Mouse (Mus musculus) CH12.LX (cell line): ENCODE results near the gene Pbld1. TPM values are rescaled to one million over a fixed set of nuclear protein-coding genes. Genes with fewer than 3 reads are reported as not detected.

Source experiments
- DNase-seq: peaks from one replicate; pipeline ENCODE4 v3.0.0-alpha.2; 2013; ENCODE audit errors: extremely low read depth
- H3K27ac ChIP-seq: 2 replicates; pipeline ENCODE4 v1.5.1; 2012; ENCODE audit warnings: low read depth, mild to moderate bottlenecking, control low read depth, moderate library complexity; ENCODE audit not compliant: insufficient read depth
- H3K27me3 ChIP-seq: replicated peaks from 2 replicates; pipeline ENCODE3; 2012; ENCODE audit warnings: inconsistent platforms
- H3K36me3 ChIP-seq, 2 experiments: replicated peaks in 1 of 2; 2 replicates each; pipeline versions ENCODE3 to v1.6.1; 2012; ENCODE audit warnings: inconsistent platforms in 1 of 2, low read length in 1 of 2, mild to moderate bottlenecking in 1 of 2, mixed read lengths in 1 of 2, moderate library complexity in 1 of 2; ENCODE audit not compliant: control insufficient read depth in 1 of 2, insufficient read depth in 1 of 2
- H3K4me1 ChIP-seq, 2 experiments: 2 replicates each; pipeline ENCODE4 v1.6.1; 2012; ENCODE audit warnings: inconsistent platforms in 1 of 2, moderate library complexity in 1 of 2; ENCODE audit not compliant: insufficient read depth in 2 of 2, control insufficient read depth in 1 of 2
- H3K4me2 ChIP-seq: 2 replicates; pipeline ENCODE4 v1.6.1; 2012; ENCODE audit warnings: low read depth, mild to moderate bottlenecking, control low read depth; ENCODE audit not compliant: poor library complexity, insufficient read depth, severe bottlenecking
- H3K4me3 ChIP-seq, 3 experiments: fragments of 150-350 bp in 1 of 3; sonication (generic) in 1 of 3; replicated peaks in 1 of 3; 2 replicates each; pipeline versions ENCODE3 to v1.5.1; 2011 to 2012; ENCODE audit warnings: low read depth in 2 of 3, low read length in 2 of 3, mild to moderate bottlenecking in 2 of 3, moderate library complexity in 2 of 3, control low read depth in 1 of 3, improper control_type of control experiment in 1 of 3, inconsistent platforms in 1 of 3, mixed read lengths in 1 of 3; ENCODE audit not compliant: poor library complexity in 1 of 3
- H3K79me2 ChIP-seq: replicated peaks from 2 replicates; pipeline ENCODE4 v1.6.1; 2012; ENCODE audit warnings: mild to moderate bottlenecking, moderate library complexity; ENCODE audit not compliant: control insufficient read depth, poor library complexity, insufficient read depth, severe bottlenecking; ENCODE audit errors: extremely low read depth
- H3K9ac ChIP-seq: 2 replicates; pipeline ENCODE4 v1.6.1; 2012; ENCODE audit warnings: low read depth, mild to moderate bottlenecking, control low read depth, moderate library complexity; ENCODE audit not compliant: insufficient read depth
- H3K9me3 ChIP-seq: replicated peaks from 2 replicates; pipeline ENCODE3; 2012; ENCODE audit warnings: low read length, inconsistent platforms, mixed read lengths
- CHD2 ChIP-seq: IDR thresholded peaks from 2 replicates; pipeline ENCODE4 v1.6.1; 2011; ENCODE audit warnings: low read length, improper control_type of control experiment
- EP300 ChIP-seq: IDR thresholded peaks from 2 replicates; pipeline ENCODE4 v1.6.1; 2011; ENCODE audit warnings: low read length, improper control_type of control experiment
- ETS1 ChIP-seq: conservative IDR thresholded peaks from 2 replicates; pipeline ENCODE4 v1.6.1; 2012; ENCODE audit warnings: low read depth, mild to moderate bottlenecking, inconsistent platforms, low read length, improper control_type of control experiment, moderate library complexity
- MAFK ChIP-seq: IDR thresholded peaks from 2 replicates; pipeline ENCODE4 v1.6.1; 2011; ENCODE audit warnings: low read length, improper control_type of control experiment; ENCODE audit not compliant: insufficient replicate concordance
- MAX ChIP-seq: IDR thresholded peaks from 2 replicates; pipeline ENCODE4 v1.6.1; 2011; ENCODE audit warnings: low read length, improper control_type of control experiment
- MYC ChIP-seq: IDR thresholded peaks from 2 replicates; pipeline ENCODE4 v1.6.1; 2011; ENCODE audit warnings: low read depth, mild to moderate bottlenecking, improper control_type of control experiment, low read length
- NELFE ChIP-seq: IDR thresholded peaks from 2 replicates; pipeline ENCODE4 v1.6.1; 2011; ENCODE audit warnings: low read depth, low read length, improper control_type of control experiment
- NRF1 ChIP-seq: IDR thresholded peaks from 2 replicates; pipeline ENCODE4 v1.6.1; 2014; ENCODE audit warnings: low read depth, mild to moderate bottlenecking, inconsistent platforms, low read length, improper control_type of control experiment, moderate library complexity
- PAX5 ChIP-seq: IDR thresholded peaks from 2 replicates; pipeline ENCODE4 v1.6.1; 2012; ENCODE audit warnings: low read length, inconsistent platforms, mixed read lengths
- POLR2A ChIP-seq: IDR thresholded peaks from 2 replicates; pipeline ENCODE4 v1.6.1; 2011; ENCODE audit warnings: low read depth, mild to moderate bottlenecking, improper control_type of control experiment, low read length
- POLR2AphosphoS2 ChIP-seq: IDR thresholded peaks from 2 replicates; pipeline ENCODE4 v1.6.1; 2011; ENCODE audit warnings: low read depth, low read length, improper control_type of control experiment
- RAD21 ChIP-seq: IDR thresholded peaks from 2 replicates; pipeline ENCODE4 v1.6.1; 2011; ENCODE audit warnings: low read depth, mild to moderate bottlenecking, low read length, improper control_type of control experiment, moderate library complexity
- RCOR1 ChIP-seq: conservative IDR thresholded peaks from 2 replicates; pipeline ENCODE4 v1.6.1; 2012; ENCODE audit warnings: low read depth, mild to moderate bottlenecking, inconsistent platforms, low read length, improper control_type of control experiment
- SIN3A ChIP-seq: IDR thresholded peaks from 2 replicates; pipeline ENCODE4 v1.6.1; 2012; ENCODE audit warnings: low read length, improper control_type of control experiment, inconsistent platforms
- SMC3 ChIP-seq: IDR thresholded peaks from 2 replicates; pipeline ENCODE4 v1.6.1; 2011; ENCODE audit warnings: low read depth, low read length, improper control_type of control experiment
- TBP ChIP-seq: conservative IDR thresholded peaks from 2 replicates; pipeline ENCODE4 v1.6.1; 2011; ENCODE audit warnings: low read depth, low read length, improper control_type of control experiment
- USF1 ChIP-seq: IDR thresholded peaks from 2 replicates; pipeline ENCODE4 v1.6.1; 2014; ENCODE audit warnings: low read depth, mild to moderate bottlenecking, inconsistent platforms, low read length, improper control_type of control experiment
- USF2 ChIP-seq: conservative IDR thresholded peaks from 2 replicates; pipeline ENCODE4 v1.6.1; 2011; ENCODE audit warnings: low read depth, low read length, improper control_type of control experiment
- ZC3H11A ChIP-seq: IDR thresholded peaks from 2 replicates; pipeline ENCODE4 v1.6.1; 2012; ENCODE audit warnings: low read depth, mild to moderate bottlenecking, inconsistent platforms, low read length, improper control_type of control experiment
- ZKSCAN1 ChIP-seq: IDR thresholded peaks from 2 replicates; pipeline ENCODE4 v1.6.1; 2012; ENCODE audit warnings: low read depth, inconsistent platforms, low read length, improper control_type of control experiment, borderline replicate concordance
- ZMIZ1 ChIP-seq: IDR thresholded peaks from 2 replicates; pipeline ENCODE4 v1.6.1; 2012; ENCODE audit warnings: low read depth, mild to moderate bottlenecking, inconsistent platforms, low read length, improper control_type of control experiment
- dilution Hi-C: fragments of 300-500 bp; cut with MboI; formaldehyde crosslinking; loops from 2 replicates; pipeline ENCODE4 v1.14.3; 2020; ENCODE audit warnings: low sequenced_read_pairs; ENCODE audit not compliant: extremely low pct_unique_long_range_greater_than_20kb, extremely low pct_ligation_motif_present
- in situ Hi-C: fragments of 300-500 bp; cut with MboI; formaldehyde crosslinking; loops from 3 replicates; pipeline ENCODE4 v1.14.3; 2019; ENCODE audit warnings: low sequenced_read_pairs, low pct_ligation_motif_present, low pct_unique_long_range_greater_than_20kb, mixed read lengths
- polyA plus RNA-seq: library from polyadenylated mRNA; unstranded; fragments of >175 nt; gene quantifications from 2 replicates; pipeline ENCODE4 v1.2.1, GENCODE M21; 2012; ENCODE audit warnings: low read depth; ENCODE audit not compliant: insufficient read length
- total RNA-seq, 2 experiments: library from RNA; depleted of rRNA; stranded (reverse); fragments of 300-350 nt in 1 of 2; fragments of >200 nt in 1 of 2; gene quantifications; 2 replicates each; pipeline ENCODE4 v1.2.3; 2012 to 2014

Gene Pbld1
- 0.04 and 0.25 TPM in 2 replicates for total RNA-seq (2012; rRNA removed)
- total RNA-seq (2014; rRNA removed), result not detected in 2 replicates
- 0.49 TPM in 1 of 2 replicates, not detected in the other for polyA plus RNA-seq

DNA sequence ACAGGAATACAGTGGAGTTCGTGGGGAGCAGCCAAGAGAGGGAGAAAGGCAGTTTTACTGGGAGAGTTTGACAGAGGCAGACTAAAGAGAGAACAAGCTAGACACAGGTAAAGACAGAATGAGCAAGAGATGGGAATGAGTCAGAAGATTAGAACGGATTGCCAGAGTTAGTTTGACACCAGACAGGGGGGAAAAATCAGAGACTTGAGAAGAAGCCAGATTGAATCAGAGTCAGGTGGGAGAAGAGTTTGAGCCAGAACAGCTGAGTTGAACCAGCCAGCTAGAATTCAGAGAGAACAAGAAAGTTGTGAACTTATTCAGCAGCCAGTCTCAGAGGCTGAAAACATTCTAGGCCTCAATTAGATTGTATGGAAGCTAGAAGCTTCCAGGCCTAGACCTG is at the start of gene Pbld1:
Gene Pbld1, plus strand, starts transcription at position 301 of the 400 bp plus-strand sequence.
- H3K9me3 ChIP-seq, result no peaks in the 10 kb centered on the region
- no peaks in the 10 kb centered on the region for H3K27me3 ChIP-seq
- no peak within 1 kb of the TSS for H3K4me3 ChIP-seq
- TF ChIP-seq TBP (no peak), RAD21 (no peak), EP300 (no peak), POLR2A (no peak), ZKSCAN1 (no peak), RCOR1 (no peak)
- TF ChIP-seq, all 38 proteins: peak for 0
- in situ Hi-C loops (no loop called here), dilution Hi-C loops (no loop called here)
- no peaks in the 10 kb centered on the region for H3K4me1 ChIP-seq
- no peak for DNase-seq
- H3K27ac ChIP-seq, result no peak within 1 kb of the TSS
- H3K4me2 ChIP-seq, result no peak within 1 kb of the TSS
- no peaks in the 10 kb centered on the region for H3K79me2 ChIP-seq
- no peaks in the 10 kb centered on the region for H3K36me3 ChIP-seq
- no peak within 1 kb of the TSS for H3K9ac ChIP-seq

DNA sequence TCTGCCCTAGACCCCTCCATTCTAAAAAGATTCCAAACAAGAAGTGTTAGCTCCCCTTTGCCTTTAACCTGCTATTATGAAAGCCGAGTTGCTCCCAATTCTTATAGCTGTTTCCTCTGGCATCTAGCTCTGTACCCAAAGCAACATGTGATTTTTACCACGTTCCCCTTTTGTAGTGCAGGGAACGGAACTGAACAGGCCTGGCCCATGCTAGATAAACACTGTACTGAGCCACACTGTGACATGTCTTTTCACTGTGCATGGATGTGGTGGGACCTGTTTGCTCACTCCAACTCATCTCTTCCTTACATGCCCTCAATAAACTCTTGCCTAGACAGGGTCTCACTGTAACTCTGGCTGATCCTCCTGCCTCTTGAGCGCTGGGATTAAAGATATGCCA is 49.7 kb upstream of the Pbld1 start:
- Histone ChIP-seq H3K79me2 (no peaks in the 10 kb centered on the region), H3K27me3 (no peaks in the 10 kb centered on the region), H3K27ac (no peak overlapping the region; the same call in 1 of the 2 replicates), H3K4me1 (no peaks in the 10 kb centered on the region), H3K36me3 (peaks cover 55 to 93% of the 10 kb centered on the region in 2 experiments), H3K9me3 (no peaks in the 10 kb centered on the region), H3K9ac (no peak overlapping the region), H3K4me3 (no peak overlapping the region), H3K4me2 (no peak overlapping the region)
- no peak for DNase-seq
- in situ Hi-C loops (no loop called here), dilution Hi-C loops (no loop called here)
- TF ChIP-seq ZKSCAN1 (no peak), RAD21 (no peak), ZC3H11A (no peak), CHD2 (no peak), MAX (no peak), POLR2A (no peak), TBP (no peak), ZMIZ1 (no peak), NELFE (no peak), PAX5 (no peak), POLR2AphosphoS2 (no peak), MAFK (no peak), MYC (no peak)

DNA sequence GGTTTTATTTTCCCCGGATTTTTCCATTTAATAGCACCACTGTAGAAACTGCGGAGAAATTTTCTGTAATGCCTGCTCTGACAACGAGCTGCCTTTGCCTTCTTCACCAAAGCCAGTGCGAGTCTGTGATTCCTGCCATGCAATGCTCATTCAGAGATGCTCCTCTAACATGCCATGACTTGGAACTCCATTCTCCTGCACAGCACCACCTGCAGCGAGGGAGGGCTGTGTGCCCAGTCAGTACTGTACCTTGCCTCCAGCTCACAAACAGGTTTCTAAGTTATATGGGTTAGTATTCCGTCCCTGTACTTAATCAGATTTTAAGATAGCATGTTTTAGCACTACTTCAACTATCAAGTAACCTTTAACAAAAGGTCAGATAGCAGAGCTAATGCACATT is 48.4 kb upstream of the Pbld1 start:
- dilution Hi-C loops, result no loop called here
- Histone ChIP-seq H3K9me3 (no peaks in the 10 kb centered on the region), H3K9ac (no peak overlapping the region), H3K79me2 (0 out of 2 replicates have a peak, but pooled peaks cover 3% of the 10 kb centered on the region), H3K4me2 (no peak overlapping the region), H3K4me1 (no peaks in the 10 kb centered on the region), H3K4me3 (no peak overlapping the region), H3K27ac (no peak overlapping the region), H3K36me3 (peaks cover 60 to 96% of the 10 kb centered on the region in 2 experiments), H3K27me3 (no peaks in the 10 kb centered on the region)
- DNase-seq, result no peak
- TF ChIP-seq USF1 (no peak), SMC3 (no peak), ETS1 (no peak), ZKSCAN1 (no peak), RAD21 (no peak), NRF1 (no peak), USF2 (no peak), SIN3A (no peak)
- in situ Hi-C loops, result no loop called here
